Mouse (Mus musculus) cortical plate, adult 2 months (tissue): ENCODE measurements around the gene Letm1.

Experiments
- CTCF ChIP-seq: fragments of 200-500 bp; IDR thresholded peaks from 2 replicates; pipeline ENCODE4 v1.5.1; 2011; ENCODE audit warnings: mild to moderate bottlenecking, control low read depth, low read length; ENCODE audit not compliant: insufficient read depth; ENCODE audit errors: extremely low read depth
- POLR2A ChIP-seq: fragments of 200-500 bp; IDR thresholded peaks from 2 replicates; pipeline ENCODE4 v1.6.1; 2011; ENCODE audit warnings: mild to moderate bottlenecking, low read length, control low read depth; ENCODE audit not compliant: insufficient read depth; ENCODE audit errors: extremely low read depth

DNA sequence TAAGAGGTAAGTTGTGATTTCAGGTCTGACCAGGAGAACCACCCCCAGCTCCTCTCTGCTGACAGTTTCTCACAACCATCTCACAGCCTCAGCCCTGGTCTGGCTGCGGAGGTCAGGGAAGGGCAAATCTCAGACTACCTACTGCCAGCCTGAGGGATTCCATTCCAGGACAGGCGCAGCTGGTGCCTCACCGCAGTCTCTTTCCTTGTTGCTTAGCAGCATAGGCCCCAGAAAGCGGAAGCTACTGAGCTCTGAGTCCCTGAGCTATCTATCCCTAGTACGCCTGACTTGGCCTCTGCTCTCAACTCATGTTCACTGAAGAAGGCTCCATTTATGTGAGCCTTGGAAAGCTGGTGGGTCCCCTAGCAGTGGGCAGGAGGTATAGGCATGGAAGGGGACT is 64.2 kb downstream of the Letm1 start:
- TF ChIP-seq CTCF (no peak), POLR2A (no peak)
